Mouse (Mus musculus): ENCODE measurements around the gene Fkbp5. TPM values are rescaled to one million over a fixed set of nuclear protein-coding genes. Genes with fewer than 3 reads are reported as not detected.
"Not testable (repeated sequence)": the region's sequence is repeated elsewhere in the genome, so short reads cannot be mapped to it uniquely, and the experiment has no call there.

Fkbp5 gene
- polyA plus RNA-seq, 1 experiment from 2014 or later = 21.9 TPM

DNA sequence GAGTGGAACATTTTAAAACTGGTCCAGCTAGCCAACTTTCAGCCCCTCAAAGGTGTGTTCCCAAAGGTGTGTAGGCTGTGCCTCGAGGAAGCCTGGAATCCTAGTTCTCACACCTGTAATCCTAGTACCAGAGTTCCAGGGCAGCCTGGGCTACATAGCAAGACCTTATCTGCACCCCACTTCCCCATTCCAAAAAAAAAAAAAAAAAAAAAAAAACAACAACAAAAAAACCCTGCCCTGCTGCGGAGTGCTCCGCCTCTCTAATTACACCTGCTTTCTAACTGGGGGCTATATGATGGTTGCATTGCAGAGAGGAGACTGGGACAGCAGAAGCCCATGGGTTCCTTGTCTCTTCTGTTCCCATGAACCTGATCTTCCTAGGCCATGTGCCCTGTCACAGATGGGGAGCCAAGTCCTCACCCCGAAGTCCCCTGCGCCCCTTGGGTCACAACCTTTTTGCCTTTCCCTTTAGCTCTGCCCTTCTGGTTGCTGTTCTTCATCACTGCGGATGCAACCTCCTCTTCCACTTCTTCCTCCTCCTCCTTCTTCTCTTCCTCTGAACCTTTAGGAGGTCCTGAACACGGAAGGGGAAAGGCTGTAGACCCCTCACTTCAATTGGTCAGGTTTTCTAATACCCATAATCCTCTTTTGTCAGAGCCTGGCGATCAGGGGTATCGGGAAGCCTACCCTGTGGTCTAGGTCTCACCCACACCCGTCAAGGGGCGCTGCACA lies 155.2 kb downstream of the Fkbp5 start:
- WGBS = 33% methylated on average over 11 of the region's 11 CpGs
- H3K36me3 ChIP-seq = no peaks in the 10 kb centered on the region
- H3K27ac ChIP-seq = peak overlapping the region; percentile 71
- peak overlapping the region; percentile 61 for H3K4me3 ChIP-seq
- H3K27me3 ChIP-seq (ENCODE audit: insufficient read depth, poor library complexity, severe bottlenecking) = peaks cover 88% of the 10 kb centered on the region
- DNase-seq (ENCODE audit: low spot score) = no peak
- peaks cover 51% of the 10 kb centered on the region for H3K4me1 ChIP-seq
- H3K9me3 ChIP-seq = no peaks in the 10 kb centered on the region

DNA sequence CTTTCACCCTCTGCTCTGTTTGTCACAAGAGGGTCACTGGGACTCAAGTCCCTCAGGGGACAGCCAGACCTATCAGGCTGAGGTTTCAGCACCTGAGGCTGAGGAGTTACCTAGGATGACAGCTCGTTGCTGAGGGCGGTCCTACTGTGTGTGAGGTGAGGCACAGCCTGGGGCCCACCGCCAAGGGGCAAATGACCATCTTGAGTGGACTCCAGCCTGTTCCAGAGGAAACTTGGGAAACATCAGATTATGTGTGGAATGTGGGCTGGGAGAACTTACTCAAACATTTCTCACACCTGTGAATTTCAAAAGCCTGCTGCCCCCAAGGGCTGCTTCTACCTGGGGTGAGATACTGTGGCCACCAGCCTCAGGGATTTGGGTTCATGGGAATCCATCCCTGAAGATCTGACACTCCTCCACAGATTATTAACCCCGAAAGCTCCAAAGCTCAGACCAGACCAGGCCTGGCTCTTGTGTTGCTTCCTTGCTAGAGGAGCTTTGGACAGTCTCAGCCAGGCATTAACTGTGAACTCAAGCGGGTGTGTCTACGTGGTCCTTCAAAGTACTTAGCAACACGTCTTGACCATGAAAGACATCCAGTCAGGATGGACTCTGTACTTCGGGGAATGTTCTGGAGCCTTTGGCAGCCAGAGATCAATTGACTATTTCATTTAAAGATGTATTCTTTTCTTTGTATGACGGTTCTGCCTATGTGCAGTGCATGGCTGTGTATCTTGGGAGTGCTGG lies 156.6 kb downstream of the Fkbp5 start:
- H3K36me3 ChIP-seq = no peaks in the 10 kb centered on the region
- no peak overlapping the region for H3K27ac ChIP-seq
- peaks cover 51% of the 10 kb centered on the region for H3K4me1 ChIP-seq
- peaks cover 84% of the 10 kb centered on the region for H3K27me3 ChIP-seq (ENCODE audit: insufficient read depth, poor library complexity, severe bottlenecking)
- DNase-seq (ENCODE audit: low spot score) = no peak
- H3K4me3 ChIP-seq = no peak overlapping the region
- WGBS = 72% methylated on average over 9 of the region's 9 CpGs
- H3K9me3 ChIP-seq = no peaks in the 10 kb centered on the region

DNA sequence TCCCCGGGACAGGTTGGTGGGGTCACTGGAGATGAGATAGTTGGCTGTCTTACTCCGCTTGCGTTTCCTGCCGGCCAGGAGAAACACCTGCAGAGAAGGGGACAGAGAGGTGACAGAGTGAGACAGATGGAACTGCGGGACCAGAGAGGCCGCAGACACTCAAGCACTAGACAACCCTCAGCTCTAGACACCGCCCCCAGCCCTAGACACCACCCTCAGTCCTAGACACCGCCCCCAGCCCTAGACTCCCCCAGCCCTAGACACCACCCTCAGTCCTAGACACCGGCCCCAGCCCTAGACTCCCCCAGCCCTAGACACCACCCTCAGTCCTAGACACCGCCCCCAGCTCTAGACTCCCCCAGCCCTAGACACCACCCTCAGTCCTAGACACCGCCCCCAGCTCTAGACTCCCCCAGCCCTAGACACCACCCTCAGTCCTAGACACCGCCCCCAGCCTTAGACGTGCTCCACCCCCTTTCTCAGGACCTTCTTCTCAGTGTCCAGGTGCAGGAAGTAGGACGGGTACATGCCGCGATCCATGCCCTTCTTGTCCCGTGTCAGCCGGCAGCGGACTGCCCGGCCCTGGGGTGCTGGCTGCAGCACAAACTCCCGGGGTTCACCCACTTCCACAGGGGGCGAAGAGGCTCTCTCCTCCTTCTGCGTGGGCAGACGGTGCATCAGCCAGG lies 158.6 kb downstream of the Fkbp5 start:
- H3K27ac ChIP-seq = 0 out of 2 replicates have a peak overlapping the region, but pooled peaks have one; percentile 6
- WGBS = 10% methylated on average over 22 of the region's 24 CpGs
- not testable (repeated sequence) for H3K36me3 ChIP-seq; DNase-seq (ENCODE audit: low spot score); H3K9me3 ChIP-seq
- peaks cover 67% of the 10 kb centered on the region for H3K27me3 ChIP-seq (ENCODE audit: insufficient read depth, poor library complexity, severe bottlenecking)
- peaks cover 34% of the 10 kb centered on the region for H3K4me1 ChIP-seq
- H3K4me3 ChIP-seq = peak overlapping the region; percentile 31; the same call in 1 of the 2 replicates

DNA sequence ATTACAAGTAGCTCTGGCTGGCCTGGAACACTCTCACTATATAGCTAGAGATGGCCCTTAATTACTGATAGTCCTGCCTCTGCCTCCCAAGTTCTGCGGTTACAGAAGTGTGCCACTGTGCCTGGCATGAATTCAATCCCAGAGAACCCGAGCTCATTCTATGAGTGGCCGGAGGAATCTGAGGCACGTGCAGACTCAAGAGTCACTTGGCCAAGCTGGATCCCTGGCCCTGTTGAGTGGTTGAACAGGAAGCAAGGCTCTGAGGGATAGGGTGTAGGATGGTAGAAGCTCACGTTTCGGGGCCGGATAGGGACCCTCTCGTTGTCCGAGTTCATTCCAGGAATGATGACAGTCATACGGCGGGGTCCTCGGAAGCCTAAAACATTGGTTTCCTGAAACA lies 161.5 kb downstream of the Fkbp5 start:
- peaks cover 68% of the 10 kb centered on the region for H3K27me3 ChIP-seq (ENCODE audit: insufficient read depth, poor library complexity, severe bottlenecking)
- 78% methylated on average over 12 of the region's 12 CpGs for WGBS
- H3K9me3 ChIP-seq = no peaks in the 10 kb centered on the region
- H3K4me1 ChIP-seq = peaks cover 37% of the 10 kb centered on the region
- no peak for DNase-seq (ENCODE audit: low spot score)
- H3K4me3 ChIP-seq = no peak overlapping the region
- H3K36me3 ChIP-seq = no peaks in the 10 kb centered on the region
- H3K27ac ChIP-seq = no peak overlapping the region

DNA sequence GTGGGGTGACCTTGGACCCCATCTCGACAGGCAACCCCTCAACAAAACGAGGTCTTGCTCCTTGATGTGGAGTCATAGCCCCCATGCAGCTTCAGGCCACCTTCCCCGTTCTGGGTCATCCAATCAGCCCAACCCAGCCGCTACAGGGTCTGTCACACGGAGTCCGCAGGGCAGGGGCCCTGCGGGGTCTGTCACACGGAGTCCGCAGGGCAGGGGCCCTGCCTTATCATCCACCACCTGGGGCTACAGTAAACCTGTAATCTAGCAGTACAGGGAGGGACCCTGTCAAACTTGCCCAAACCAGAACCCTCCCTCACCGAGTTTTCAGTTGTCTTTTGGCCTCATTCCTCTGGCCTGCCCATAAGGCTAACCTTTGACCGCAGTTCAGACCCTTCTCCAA lies 165.3 kb downstream of the Fkbp5 start:
- Histone ChIP-seq H3K27me3 (ENCODE audit: insufficient read depth, poor library complexity, severe bottlenecking) (peaks cover 30% of the 10 kb centered on the region), H3K36me3 (peaks cover 3% of the 10 kb centered on the region; the same call in 1 of the 2 replicates), H3K27ac (peak overlapping the region; percentile 96), H3K9me3 (no peaks in the 10 kb centered on the region), H3K4me3 (peak overlapping the region; percentile 91), H3K4me1 (peaks cover 46% of the 10 kb centered on the region)
- peak; percentile 91 for DNase-seq (ENCODE audit: low spot score)
- 15% methylated on average over 11 of the region's 11 CpGs for WGBS

DNA sequence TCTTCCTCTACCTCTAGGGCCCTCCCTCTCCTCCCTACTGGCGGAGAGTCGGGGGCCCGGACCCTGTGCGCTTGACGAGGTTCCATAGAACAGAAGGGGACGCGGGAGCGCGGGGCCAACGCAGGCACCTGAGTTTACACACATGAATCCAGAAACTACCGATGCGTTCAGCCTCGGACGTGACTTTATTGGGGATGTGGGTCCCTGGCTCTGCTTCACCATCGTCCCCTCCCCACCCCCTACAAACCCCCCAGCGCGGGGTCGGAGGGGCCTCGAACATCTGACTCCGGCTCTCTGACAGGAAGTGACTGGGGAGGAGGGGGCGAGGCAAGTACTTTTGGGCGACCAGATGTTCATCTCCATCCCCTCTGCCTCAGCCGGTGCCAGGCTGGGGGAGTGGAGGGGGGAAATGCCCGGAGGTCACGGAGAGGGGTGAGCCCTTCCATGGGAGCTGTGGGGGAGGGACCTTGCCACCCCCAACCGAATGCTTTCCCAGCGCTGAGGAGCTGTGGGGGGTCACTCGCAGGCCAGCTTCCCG lies 165.9 kb downstream of the Fkbp5 start:
- Histone ChIP-seq H3K9me3 (no peaks in the 10 kb centered on the region), H3K27ac (peak overlapping the region; percentile 96), H3K4me1 (peaks cover 50% of the 10 kb centered on the region), H3K36me3 (peaks cover 3% of the 10 kb centered on the region; the same call in 1 of the 2 replicates), H3K27me3 (ENCODE audit: insufficient read depth, poor library complexity, severe bottlenecking) (peaks cover 30% of the 10 kb centered on the region), H3K4me3 (peak overlapping the region; percentile 91)
- DNase-seq (ENCODE audit: low spot score) = no peak
- 0% methylated on average over 29 of the region's 29 CpGs for WGBS

DNA sequence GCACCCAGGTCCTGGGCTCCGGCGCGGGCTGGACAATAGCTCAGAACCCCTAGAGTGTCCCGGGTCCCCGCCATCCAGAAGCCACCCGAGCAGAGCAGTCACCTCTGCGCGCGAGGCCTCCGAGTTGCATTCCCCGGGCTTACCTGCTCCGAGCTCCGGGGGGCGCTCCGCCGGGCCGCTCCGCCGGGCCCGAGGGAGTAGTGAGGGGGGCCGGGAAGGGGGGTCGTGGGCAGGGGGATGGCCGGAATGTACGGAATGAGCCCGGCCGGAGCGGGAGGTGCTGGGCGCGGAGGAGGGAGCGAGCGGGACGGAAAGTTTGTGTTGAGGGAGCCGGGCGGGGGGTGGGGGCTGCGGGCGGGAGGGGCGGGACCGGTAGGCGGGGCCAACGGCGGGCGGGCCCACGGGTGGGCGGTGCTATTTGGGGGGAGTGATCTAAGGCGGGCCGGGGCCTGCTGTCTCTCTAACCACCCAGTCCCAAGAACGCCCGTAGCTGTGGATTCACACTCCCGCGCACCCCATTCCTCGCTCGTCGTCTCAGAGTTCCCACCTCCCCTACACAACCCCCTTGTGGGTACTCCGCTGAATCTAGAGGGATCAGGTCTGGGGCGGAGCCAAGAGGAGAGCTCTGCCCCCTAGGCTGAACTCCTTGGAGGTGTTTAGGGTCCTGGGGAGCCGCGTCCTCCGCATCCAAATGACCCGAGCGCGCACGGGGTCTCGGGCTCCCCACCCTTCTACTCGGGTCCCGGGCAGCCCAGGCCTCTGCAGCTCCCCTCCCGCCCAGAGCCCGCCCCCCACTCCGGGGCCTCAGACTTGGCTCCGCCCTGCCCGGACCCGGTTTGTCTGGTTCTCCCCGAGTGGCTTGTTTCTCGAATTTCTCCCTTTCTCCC lies 166.6 kb downstream of the Fkbp5 start, which contains the start of gene Tead3:
Tead3 (minus strand) TSS at position 352 of the 887 bp plus-strand sequence.
- Histone ChIP-seq H3K36me3 (peaks cover 3% of the 10 kb centered on the region; the same call in 1 of the 2 replicates), H3K27me3 (ENCODE audit: insufficient read depth, poor library complexity, severe bottlenecking) (peaks cover 33% of the 10 kb centered on the region), H3K9me3 (no peaks in the 10 kb centered on the region), H3K27ac (peak within 1 kb of the TSS; percentile 96), H3K4me1 (peaks cover 57% of the 10 kb centered on the region), H3K4me3 (peak within 1 kb of the TSS; percentile 91)
- under 1% methylated on average over 68 of the region's 73 CpGs for WGBS
- DNase-seq (ENCODE audit: low spot score) = peak; percentile 95

DNA sequence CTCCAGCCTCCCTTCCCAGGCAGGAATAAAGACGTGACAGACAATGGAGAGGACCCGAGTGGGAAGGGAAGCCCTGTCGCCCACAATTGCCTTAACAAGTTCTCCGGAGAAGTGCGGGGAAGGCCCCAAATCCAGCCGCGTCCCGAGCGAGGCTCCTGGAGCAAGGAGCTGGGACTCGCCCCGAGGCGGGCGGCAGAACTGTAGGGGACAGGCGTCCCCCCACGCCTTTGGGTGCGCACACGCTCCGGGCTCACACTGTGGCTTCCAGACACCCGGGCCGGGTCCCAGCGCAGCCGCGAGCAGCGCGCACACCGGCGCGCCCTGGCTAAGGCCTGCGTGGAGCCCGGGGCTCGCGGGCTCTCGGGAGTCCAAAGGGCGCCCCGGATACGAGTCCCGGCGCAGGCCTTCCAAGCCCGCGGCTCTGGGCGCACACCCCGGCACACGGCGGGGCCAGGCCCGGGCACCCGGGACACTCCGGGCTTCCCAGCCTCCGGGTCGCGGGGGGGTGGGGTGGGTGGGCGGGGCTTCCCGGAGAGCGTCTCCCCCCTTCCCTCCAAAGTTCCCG lies 167.3 kb downstream of the Fkbp5 start:
- Histone ChIP-seq H3K36me3 (peaks cover 3% of the 10 kb centered on the region; the same call in 1 of the 2 replicates), H3K4me1 (peaks cover 64% of the 10 kb centered on the region), H3K27ac (peak overlapping the region; percentile 96), H3K9me3 (no peaks in the 10 kb centered on the region), H3K4me3 (peak overlapping the region; percentile 91), H3K27me3 (ENCODE audit: insufficient read depth, poor library complexity, severe bottlenecking) (peaks cover 33% of the 10 kb centered on the region)
- no peak for DNase-seq (ENCODE audit: low spot score)
- WGBS = under 1% methylated on average over 54 of the region's 54 CpGs

DNA sequence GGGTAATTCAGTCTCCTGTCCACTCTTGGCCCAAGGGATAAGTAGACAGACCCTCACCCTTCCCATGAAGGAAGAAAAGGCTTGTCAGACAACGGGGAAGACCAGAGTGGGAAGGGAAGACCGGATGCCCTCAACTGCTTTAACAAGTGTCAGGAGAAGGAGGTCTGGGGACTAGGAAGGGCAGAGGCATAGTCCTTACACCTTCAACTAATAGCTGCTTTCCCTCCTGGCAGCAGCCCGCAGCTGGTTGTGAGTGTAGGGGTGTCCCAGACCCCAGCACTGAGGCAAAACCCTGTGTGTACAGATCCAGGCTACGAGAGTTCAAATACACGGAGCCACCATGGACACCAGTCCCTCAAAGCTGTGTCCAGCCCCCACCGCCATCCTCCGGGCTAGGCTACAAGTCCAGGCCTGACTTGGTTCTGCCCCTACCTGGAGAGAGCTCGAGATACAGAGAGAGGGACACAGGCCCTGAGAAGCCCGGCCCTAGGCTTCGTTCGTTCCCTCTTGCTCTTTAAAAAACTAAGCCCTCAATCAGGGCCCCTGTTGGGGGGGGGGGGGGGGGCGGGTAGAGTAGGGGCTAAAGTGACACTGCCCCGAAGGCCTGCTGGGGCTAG lies 168.0 kb downstream of the Fkbp5 start:
- Histone ChIP-seq H3K36me3 (peaks cover 3% of the 10 kb centered on the region; the same call in 1 of the 2 replicates), H3K4me3 (peak overlapping the region; percentile 91), H3K27ac (peak overlapping the region; percentile 96), H3K4me1 (peaks cover 70% of the 10 kb centered on the region), H3K27me3 (ENCODE audit: insufficient read depth, poor library complexity, severe bottlenecking) (peaks cover 35% of the 10 kb centered on the region), H3K9me3 (no peaks in the 10 kb centered on the region)
- 11% methylated on average over 13 of the region's 13 CpGs for WGBS
- DNase-seq (ENCODE audit: low spot score) = no peak

All from heart, embryonic 10.5 days (tissue).